Mouse (Mus musculus) lung, postnatal 0 days (tissue): ENCODE data around the gene Tln1. TPM values are rescaled to one million over a fixed set of nuclear protein-coding genes. Genes with fewer than 3 reads are reported as not detected.
A peak's percentile ranks its signal among the peaks of the same experiment; 100 is the strongest.

Experiments used
- ATAC-seq: fragments of 200-750 bp; cut with Nextera tagmentation; 2 replicates; pipeline ENCODE4 v1.8.0; 2017; ENCODE audit warnings: moderate library complexity
- DNase-seq: peaks from one replicate; pipeline ENCODE4 v3.0.0-alpha.2; 2016; ENCODE audit warnings: low spot score
- H3K27ac ChIP-seq: fragments of 300-500 bp; sonication (generic); 2 replicates; pipeline ENCODE4 v1.5.1; 2014; ENCODE audit warnings: antibody characterized with exemption, mild to moderate bottlenecking, low read length, mixed read lengths
- H3K27me3 ChIP-seq: fragments of 300-500 bp; sonication (generic); replicated peaks from 2 replicates; pipeline ENCODE4 v1.6.1; 2014; ENCODE audit warnings: low read length, mixed read lengths; ENCODE audit not compliant: insufficient read depth
- H3K36me3 ChIP-seq: fragments of 300-500 bp; sonication (generic); 2 replicates; pipeline ENCODE4 v1.6.1; 2014; ENCODE audit warnings: low read length, mixed read lengths; ENCODE audit not compliant: insufficient read depth
- H3K4me1 ChIP-seq: fragments of 300-500 bp; sonication (generic); 2 replicates; pipeline ENCODE4 v1.6.1; 2014; ENCODE audit warnings: antibody characterized with exemption, low read depth, low read length, mixed read lengths; ENCODE audit not compliant: insufficient read depth
- H3K4me2 ChIP-seq: fragments of 300-500 bp; sonication (generic); replicated peaks from 2 replicates; pipeline ENCODE4 v1.6.1; 2014; ENCODE audit warnings: low read depth, mild to moderate bottlenecking, low read length, moderate library complexity, mixed read lengths
- H3K4me3 ChIP-seq: fragments of 300-500 bp; sonication (generic); 2 replicates; pipeline ENCODE4 v1.5.1; 2014; ENCODE audit warnings: low read depth, low read length
- H3K9ac ChIP-seq: fragments of 300-500 bp; sonication (generic); replicated peaks from 2 replicates; pipeline ENCODE4 v1.6.1; 2014; ENCODE audit warnings: low read depth, mild to moderate bottlenecking
- H3K9me3 ChIP-seq: fragments of 300-500 bp; sonication (generic); 2 replicates; pipeline ENCODE4 v1.6.1; 2016; ENCODE audit warnings: low read length, mixed read lengths
- CTCF ChIP-seq: IDR thresholded peaks from 2 replicates; pipeline ENCODE4 v1.5.1; 2016; ENCODE audit warnings: antibody characterized with exemption, mild to moderate bottlenecking
- EP300 ChIP-seq: IDR thresholded peaks from 2 replicates; pipeline ENCODE4 v1.6.1; 2016; ENCODE audit warnings: antibody characterized with exemption, mild to moderate bottlenecking, control low read depth
- WGBS: fragments of 180-500 bp; shearing (Covaris S2); extraction: QIAGEN DNeasy Blood & Tissue Kit; methylation state at CpG from one replicate; pipeline ENCODE4 v1.1.7; 2014; 5-methylcytosine and 5-hydroxymethylcytosine counted together
- polyA plus RNA-seq: library from polyadenylated mRNA; unstranded; fragments of >200 nt; fragmentation: Nextera tagmentation; extraction: Ambion mirVana; gene quantifications from 2 replicates; pipeline ENCODE4 v1.2.1, GENCODE M21; 2015

Gene Tln1
- polyA plus RNA-seq, 1 experiment from 2014 or later, result 75.6 TPM

DNA sequence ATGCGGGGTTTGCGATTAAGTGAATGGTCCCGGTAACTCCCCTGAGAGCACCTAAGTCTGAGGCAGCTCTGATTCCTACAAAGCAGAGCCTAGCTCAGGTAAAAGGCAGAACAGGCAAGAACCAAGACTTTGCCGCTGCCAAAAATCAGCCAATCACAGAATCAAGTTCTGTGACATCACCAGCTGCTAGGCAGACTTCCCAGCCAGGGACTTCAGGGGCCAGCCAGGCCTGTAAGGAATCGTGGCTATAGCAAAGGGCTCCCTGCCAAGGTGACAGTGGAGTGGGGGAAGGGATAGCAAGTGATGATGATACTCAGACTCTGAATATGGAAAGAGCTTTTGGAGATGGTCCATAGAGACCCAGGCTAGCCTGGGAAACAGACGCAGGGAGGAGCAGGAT is 42.5 kb downstream of the Tln1 start:
- TF ChIP-seq EP300 (no peak), CTCF (no peak)
- 0 out of 2 replicates have a peak, but pooled peaks cover 12% of the 10 kb centered on the region for H3K27me3 ChIP-seq
- no peak overlapping the region for H3K9ac ChIP-seq
- ATAC-seq (peak; percentile 54), DNase-seq (peak; percentile 90)
- peaks cover 14% of the 10 kb centered on the region for H3K4me1 ChIP-seq
- H3K27ac ChIP-seq, result no peak overlapping the region
- no peak overlapping the region for H3K4me3 ChIP-seq
- no peaks in the 10 kb centered on the region for H3K9me3 ChIP-seq
- WGBS, result 14% methylated on average over 6 of the region's 6 CpGs
- H3K36me3 ChIP-seq, result no peaks in the 10 kb centered on the region
- H3K4me2 ChIP-seq, result no peak overlapping the region; the same call in 1 of the 2 replicates

DNA sequence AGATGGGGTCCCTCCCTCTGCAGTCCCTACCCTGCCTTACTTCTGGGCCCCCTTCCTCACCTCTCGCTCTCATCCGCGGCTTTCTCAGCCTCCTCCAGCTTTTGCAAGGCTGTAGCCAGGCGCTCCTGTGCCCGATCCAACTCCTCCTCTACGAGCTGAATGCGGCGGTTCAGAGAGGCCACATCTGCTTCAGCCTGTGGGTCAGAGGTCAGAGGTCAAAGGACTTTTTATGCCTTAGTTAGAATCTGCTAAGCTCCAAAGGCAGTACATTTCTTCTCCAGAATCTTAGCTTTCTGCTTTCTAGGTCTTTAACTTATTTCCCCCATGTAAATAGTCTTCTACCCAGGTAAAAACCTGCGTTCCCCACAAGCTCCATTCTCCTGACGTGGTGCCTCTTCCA is 42.9 kb downstream of the Tln1 start:
- ATAC-seq, result no peak
- DNase-seq, result no peak
- no peak for TF ChIP-seq EP300
- TF ChIP-seq CTCF, result no peak
- Histone ChIP-seq H3K4me2 (no peak overlapping the region; the same call in 1 of the 2 replicates), H3K4me3 (no peak overlapping the region), H3K36me3 (no peaks in the 10 kb centered on the region), H3K4me1 (peaks cover 14% of the 10 kb centered on the region), H3K27ac (no peak overlapping the region), H3K27me3 (0 out of 2 replicates have a peak, but pooled peaks cover 12% of the 10 kb centered on the region), H3K9me3 (no peaks in the 10 kb centered on the region), H3K9ac (no peak overlapping the region)
- 29% methylated on average over 10 of the region's 10 CpGs for WGBS

DNA sequence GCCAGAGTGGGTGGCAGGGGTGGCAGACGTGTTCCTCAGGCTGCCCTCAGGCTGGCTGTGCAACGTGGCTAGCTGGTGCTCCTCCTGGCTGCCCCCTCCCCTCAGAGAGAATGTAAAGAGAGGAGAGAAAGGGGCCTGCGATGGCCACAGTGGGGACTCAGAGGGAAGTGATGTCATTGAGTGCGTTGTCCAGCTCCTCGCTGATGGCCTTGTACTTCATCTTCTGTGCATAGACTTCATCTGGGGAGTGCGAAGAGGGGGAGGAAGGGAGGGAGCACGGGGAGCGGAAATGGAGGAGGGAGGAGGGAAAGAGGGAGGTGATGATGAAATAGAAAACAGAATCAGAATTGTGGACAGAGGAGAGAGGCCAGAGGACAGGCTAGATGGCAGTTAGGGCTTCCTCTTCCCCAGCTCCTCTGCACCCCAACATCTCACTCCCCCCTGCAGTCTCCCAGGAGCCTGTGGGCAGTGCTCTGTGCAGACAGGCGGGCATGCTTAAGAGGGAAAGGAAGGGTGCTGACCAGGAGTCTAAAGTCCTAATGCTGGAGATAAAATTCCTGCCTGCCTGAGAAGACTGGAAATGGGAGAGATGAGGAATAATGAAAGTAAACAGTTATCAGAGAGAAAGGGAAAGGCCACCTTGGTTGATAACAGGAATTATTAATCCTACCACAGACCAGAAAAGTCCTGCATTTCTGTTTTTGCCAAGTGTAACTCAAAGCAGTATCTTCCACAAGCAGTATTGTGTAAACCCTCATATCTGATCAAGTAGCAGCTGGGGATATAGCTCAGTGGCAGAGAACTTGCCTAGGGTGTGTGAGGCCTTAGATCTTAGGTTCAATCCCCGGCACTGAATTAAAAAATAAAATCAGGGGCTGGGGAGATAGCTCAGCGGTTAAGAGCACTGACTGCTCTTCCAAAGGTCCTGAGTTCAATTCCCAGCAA is 46.5 kb downstream of the Tln1 start:
- no peak for DNase-seq
- Histone ChIP-seq H3K27ac (no peak overlapping the region), H3K4me2 (no peak overlapping the region), H3K4me1 (no peaks in the 10 kb centered on the region), H3K9ac (no peak overlapping the region), H3K27me3 (no peaks in the 10 kb centered on the region; the same call in 1 of the 2 replicates), H3K4me3 (no peak overlapping the region), H3K9me3 (no peaks in the 10 kb centered on the region), H3K36me3 (no peaks in the 10 kb centered on the region)
- 54% methylated on average over 11 of the region's 11 CpGs for WGBS
- no peak for ATAC-seq
- TF ChIP-seq EP300 (no peak), CTCF (no peak)

DNA sequence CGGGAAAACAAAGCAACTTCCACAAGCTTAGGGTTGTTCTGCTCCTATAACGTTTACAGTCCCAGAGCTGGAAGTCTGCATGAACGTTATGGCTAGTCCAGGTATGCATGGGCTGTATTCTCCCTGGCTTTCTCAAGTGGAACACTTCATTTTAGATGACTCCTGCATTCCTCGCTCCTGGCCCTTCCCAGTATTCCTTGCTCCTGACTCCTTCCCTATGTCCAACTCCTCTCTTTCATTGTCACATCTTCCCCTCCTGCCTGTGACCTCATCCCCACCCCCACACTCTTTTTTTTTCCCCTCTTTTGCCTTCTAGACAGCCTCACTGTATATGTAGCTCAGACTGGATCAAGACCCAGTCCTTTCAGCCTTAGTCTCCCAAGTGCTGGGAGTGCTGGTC is 48.7 kb downstream of the Tln1 start:
- DNase-seq (no peak), ATAC-seq (peak; percentile 50; the same call in 1 of the 2 replicates)
- Histone ChIP-seq H3K9ac (no peak overlapping the region), H3K27me3 (no peaks in the 10 kb centered on the region; the same call in 1 of the 2 replicates), H3K4me2 (no peak overlapping the region), H3K4me3 (no peak overlapping the region), H3K36me3 (no peaks in the 10 kb centered on the region), H3K4me1 (no peaks in the 10 kb centered on the region), H3K9me3 (no peaks in the 10 kb centered on the region), H3K27ac (no peak overlapping the region)
- TF ChIP-seq EP300 (no peak), CTCF (no peak)
- WGBS, result 51% methylated on average over 4 of the region's 4 CpGs

DNA sequence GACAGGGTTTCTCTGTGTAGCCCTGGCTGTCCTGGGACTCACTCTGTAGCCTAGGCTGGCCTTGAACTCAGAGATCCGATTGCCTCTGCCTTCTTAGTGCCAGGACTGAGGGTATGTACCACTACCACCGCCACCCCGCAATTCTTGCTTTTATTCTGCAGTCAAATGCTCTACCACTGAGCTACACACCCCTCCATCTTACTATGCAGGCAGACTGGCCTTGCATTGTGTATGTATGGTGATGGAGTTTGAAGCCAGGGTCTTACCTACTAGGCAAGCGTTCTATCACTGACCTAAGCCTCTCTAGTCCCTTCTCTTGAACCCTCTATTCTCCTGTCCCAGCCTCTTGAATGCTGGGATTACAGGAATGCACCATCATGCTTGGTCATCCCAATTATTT is 49.2 kb downstream of the Tln1 start:
- no peak for DNase-seq
- Histone ChIP-seq H3K4me2 (no peak overlapping the region), H3K9ac (no peak overlapping the region), H3K4me1 (no peaks in the 10 kb centered on the region; the same call in 1 of the 2 replicates), H3K27ac (no peak overlapping the region), H3K4me3 (no peak overlapping the region), H3K9me3 (no peaks in the 10 kb centered on the region), H3K27me3 (no peaks in the 10 kb centered on the region; the same call in 1 of the 2 replicates), H3K36me3 (no peaks in the 10 kb centered on the region)
- ATAC-seq, result no peak
- no peak for TF ChIP-seq EP300
- TF ChIP-seq CTCF, result no peak
- 85% methylated on average over 4 of the region's 4 CpGs for WGBS

DNA sequence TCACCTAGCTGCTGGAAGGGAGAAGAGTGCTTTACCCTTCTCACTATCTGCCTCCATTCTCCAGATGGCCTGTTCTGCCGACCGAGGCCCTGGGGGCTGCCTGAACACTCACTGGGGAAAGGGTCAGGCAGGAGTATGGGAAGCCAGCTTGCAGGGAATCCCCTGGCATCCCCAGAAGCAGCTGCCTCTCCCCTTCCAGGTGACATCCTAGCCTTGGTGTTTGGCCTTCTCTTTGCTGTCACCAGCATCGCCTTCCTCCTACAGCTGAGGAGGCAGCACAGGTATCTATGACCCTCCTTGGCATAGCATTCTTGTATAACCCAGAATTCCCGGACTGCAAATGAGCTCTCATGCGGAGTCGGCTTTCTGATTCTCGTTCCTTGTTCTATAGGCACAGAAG is 49.8 kb downstream of the Tln1 start:
- DNase-seq, result no peak
- Histone ChIP-seq H3K4me3 (no peak overlapping the region), H3K9ac (no peak overlapping the region), H3K4me1 (peaks cover 5% of the 10 kb centered on the region; the same call in 1 of the 2 replicates), H3K27me3 (no peaks in the 10 kb centered on the region; the same call in 1 of the 2 replicates), H3K27ac (no peak overlapping the region), H3K9me3 (no peaks in the 10 kb centered on the region), H3K36me3 (no peaks in the 10 kb centered on the region), H3K4me2 (no peak overlapping the region)
- WGBS, result 68% methylated on average over 7 of the region's 7 CpGs
- TF ChIP-seq CTCF (no peak), EP300 (no peak)
- ATAC-seq, result no peak
